Mouse (Mus musculus): Measurements from ENCODE around the gene Myo9b.

DNA sequence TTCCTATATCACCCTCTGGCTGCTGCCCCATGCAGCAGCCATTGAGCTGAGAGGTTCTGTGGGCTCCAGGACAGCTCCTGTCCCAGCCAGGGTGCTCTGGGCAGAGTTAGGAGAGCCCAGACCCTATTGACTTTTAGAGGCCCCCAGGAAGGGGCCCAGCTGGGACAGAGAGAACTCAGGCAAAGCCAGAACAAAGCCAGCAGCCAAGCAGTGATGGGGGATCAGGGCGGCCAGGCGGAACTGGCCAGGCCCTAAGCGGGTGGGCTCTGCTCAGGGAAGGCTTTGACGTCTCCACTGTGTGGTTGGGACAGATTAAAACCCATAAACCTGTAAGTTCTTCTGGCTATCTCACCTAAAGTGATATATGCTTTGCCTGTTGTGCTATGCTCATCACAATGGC, 106.5 kb downstream of the Myo9b start:
- no peak for TF ChIP-seq GATA1 (IDR thresholded peaks at IDR 0.05; ENCODE audit: borderline replicate concordance, low read length)
- no peak for TF ChIP-seq FLI1 (IDR thresholded peaks at IDR 0.05; ENCODE audit: low read length)

Data from megakaryocyte, embryonic 14.5 days (primary cell).